Mouse (Mus musculus): ENCODE results near the gene Scd2. TPM values are rescaled to one million over a fixed set of nuclear protein-coding genes. Genes with fewer than 3 reads are reported as not detected.
"Not testable (repeated sequence)": the region's sequence is repeated elsewhere in the genome, so short reads cannot be mapped to it uniquely, and the experiment has no call there.

Gene Scd2
- polyA plus RNA-seq, 1 experiment from 2014 or later: 178 TPM

DNA sequence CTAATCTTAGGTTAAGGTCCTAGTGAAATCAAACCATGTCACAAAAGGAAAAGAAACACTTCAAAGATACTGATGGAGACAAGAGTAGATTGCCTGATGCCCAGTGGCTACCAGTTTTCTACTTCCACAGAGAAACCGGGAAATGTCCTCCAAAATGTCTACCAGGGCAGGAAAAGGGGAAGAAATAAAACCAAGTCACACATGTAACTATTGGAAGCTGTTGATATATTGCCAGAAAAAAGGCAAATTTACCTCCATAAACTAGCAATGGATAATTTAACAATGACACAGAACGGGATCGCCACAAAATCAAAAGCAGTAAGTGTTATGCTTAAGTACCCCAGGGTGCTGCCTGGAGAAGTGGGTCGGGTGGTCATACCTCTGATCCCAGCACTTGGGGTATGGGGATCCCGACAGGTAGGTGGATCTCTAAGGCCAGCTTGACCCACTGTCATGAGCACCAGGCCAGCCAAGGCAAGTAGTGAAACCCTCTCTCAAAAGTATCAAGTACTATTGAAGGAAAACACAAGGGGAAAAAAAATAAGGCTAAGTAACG is 14.5 kb downstream of the Scd2 start:
- Histone ChIP-seq H3K27me3 (ENCODE audit: insufficient read depth, low read length) (no peaks in the 10 kb centered on the region), H3K4me3 (ENCODE audit: low read length) (no peak overlapping the region), H3K9me3 (ENCODE audit: low read length) (no peaks in the 10 kb centered on the region), H3K27ac (ENCODE audit: low read length) (no peak overlapping the region), H3K36me3 (ENCODE audit: insufficient read depth, low read length) (peaks cover 56% of the 10 kb centered on the region), H3K9ac (replicated peaks; ENCODE audit: low read length) (no peak overlapping the region), H3K4me2 (replicated peaks; ENCODE audit: low read depth, low read length) (no peak overlapping the region), H3K4me1 (ENCODE audit: insufficient read depth, low read length) (peaks cover 24% of the 10 kb centered on the region)
- 80% methylated on average over 6 of the region's 6 CpGs for WGBS
- no peak for ATAC-seq (ENCODE audit: low FRiP score, low TSS enrichment)

DNA sequence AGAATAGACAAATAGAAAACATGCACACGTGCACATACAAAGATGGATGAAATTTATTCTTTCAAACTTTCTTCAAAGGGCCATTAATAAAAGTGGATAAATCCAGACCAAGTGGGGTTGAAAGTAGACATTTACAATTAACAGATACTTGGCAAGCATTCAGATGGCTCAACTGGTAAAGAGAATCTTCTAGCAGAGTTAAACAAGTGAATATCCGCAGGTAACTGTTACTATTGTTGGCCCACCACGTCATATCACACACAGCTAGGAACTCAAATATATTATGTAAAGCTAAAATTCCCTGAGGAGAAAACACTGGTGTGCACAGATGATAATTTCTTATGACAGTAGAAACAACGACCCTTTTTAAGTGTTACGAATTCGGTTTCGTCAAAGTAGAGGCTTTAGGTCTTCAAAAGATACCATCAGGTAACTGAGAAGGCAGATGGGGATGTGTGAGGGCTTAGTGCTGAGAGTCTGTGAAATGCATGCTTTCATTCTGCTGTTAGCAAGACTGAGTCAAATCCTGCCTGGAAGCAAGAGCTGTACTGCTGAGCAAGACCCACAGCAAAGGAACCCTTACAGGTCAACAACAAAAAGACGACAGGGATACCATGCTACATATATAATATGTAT is 15.3 kb downstream of the Scd2 start:
- Histone ChIP-seq H3K9me3 (ENCODE audit: low read length) (no peaks in the 10 kb centered on the region), H3K4me2 (replicated peaks; ENCODE audit: low read depth, low read length) (no peak overlapping the region), H3K9ac (replicated peaks; ENCODE audit: low read length) (no peak overlapping the region), H3K27me3 (ENCODE audit: insufficient read depth, low read length) (no peaks in the 10 kb centered on the region), H3K4me3 (ENCODE audit: low read length) (no peak overlapping the region), H3K4me1 (ENCODE audit: insufficient read depth, low read length) (peaks cover 23% of the 10 kb centered on the region), H3K36me3 (ENCODE audit: insufficient read depth, low read length) (peaks cover 50% of the 10 kb centered on the region), H3K27ac (ENCODE audit: low read length) (no peak overlapping the region)
- WGBS: 89% methylated on average over 8 of the region's 8 CpGs
- ATAC-seq (ENCODE audit: low FRiP score, low TSS enrichment): no peak

DNA sequence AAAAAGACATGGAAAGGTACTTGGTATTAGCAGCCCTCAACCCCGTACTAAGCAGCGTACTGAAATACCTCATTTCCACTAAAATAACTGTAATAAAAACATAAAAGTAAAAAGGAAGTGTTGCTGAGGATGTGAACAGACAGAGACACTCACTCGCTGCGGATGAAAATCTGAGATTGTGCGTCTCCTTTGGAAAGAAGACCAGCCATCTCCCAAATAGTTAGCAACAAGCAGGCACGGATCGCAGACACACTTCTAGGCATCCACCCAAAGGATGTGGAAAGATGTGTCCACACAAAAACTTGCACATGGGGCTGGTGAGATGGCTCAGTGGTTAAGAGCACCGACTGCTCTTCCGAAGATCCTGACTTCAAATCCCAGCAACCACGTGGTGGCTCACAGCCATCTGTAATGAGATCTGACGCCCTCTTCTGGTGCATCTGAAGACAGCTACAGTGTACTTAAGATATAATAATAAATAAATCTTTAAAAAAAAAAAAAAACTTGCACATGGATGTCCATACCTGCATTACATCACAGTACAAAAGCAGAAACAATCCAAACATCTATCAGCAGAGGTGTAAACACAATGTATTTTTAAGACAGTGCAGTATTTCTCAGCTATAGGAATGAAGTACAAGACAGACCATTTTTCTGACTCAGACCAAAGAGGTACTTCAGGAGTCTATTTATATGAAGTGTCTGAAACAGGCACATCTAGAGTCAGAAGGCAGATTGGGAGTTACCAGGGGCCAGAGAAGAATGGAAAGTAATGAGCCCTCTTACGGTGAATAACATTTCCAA is 16.1 kb downstream of the Scd2 start:
- no peak overlapping the region for H3K4me2 ChIP-seq (replicated peaks; ENCODE audit: low read depth, low read length)
- WGBS: 84% methylated on average over 12 of the region's 12 CpGs

DNA sequence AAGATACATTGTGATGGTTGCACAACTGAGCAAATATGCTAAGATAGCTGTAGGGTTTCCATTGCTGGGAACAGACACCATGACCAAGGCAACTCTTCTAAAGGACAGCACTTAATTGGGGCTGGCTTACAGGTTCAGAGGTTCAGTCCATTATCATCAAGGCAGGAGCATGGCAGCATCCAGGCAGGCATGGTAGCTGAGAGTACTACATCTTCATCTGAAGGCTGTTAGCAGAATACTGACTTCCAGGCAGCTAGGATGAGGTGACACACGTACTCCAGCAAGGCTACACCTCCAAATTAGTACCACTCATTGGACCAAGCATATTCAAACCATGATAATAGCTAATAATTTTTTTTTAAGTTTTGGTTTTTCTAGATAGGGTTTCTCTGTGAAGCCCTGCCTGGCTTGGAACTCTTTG is 16.7 kb downstream of the Scd2 start:
- H3K9ac ChIP-seq (replicated peaks; ENCODE audit: low read length); H3K4me2 ChIP-seq (replicated peaks; ENCODE audit: low read depth, low read length); ATAC-seq (ENCODE audit: low FRiP score, low TSS enrichment); H3K9me3 ChIP-seq (ENCODE audit: low read length); H3K4me3 ChIP-seq (ENCODE audit: low read length); H3K27me3 ChIP-seq (ENCODE audit: insufficient read depth, low read length); H3K27ac ChIP-seq (ENCODE audit: low read length): not testable (repeated sequence)
- Histone ChIP-seq H3K36me3 (ENCODE audit: insufficient read depth, low read length) (peaks cover 35% of the 10 kb centered on the region), H3K4me1 (ENCODE audit: insufficient read depth, low read length) (peaks cover 33% of the 10 kb centered on the region)
- 90% methylated on average over 1 of the region's 1 CpGs for WGBS

More for the DNA sequence above, 16.1 kb downstream of the Scd2 start:
- Histone ChIP-seq H3K4me1 (ENCODE audit: insufficient read depth, low read length) (peaks cover 29% of the 10 kb centered on the region), H3K9ac (replicated peaks; ENCODE audit: low read length) (no peak overlapping the region), H3K4me3 (ENCODE audit: low read length) (no peak overlapping the region), H3K27me3 (ENCODE audit: insufficient read depth, low read length) (no peaks in the 10 kb centered on the region), H3K9me3 (ENCODE audit: low read length) (no peaks in the 10 kb centered on the region), H3K36me3 (ENCODE audit: insufficient read depth, low read length) (peaks cover 41% of the 10 kb centered on the region), H3K27ac (ENCODE audit: low read length) (no peak overlapping the region)
- no peak for ATAC-seq (ENCODE audit: low FRiP score, low TSS enrichment)

DNA sequence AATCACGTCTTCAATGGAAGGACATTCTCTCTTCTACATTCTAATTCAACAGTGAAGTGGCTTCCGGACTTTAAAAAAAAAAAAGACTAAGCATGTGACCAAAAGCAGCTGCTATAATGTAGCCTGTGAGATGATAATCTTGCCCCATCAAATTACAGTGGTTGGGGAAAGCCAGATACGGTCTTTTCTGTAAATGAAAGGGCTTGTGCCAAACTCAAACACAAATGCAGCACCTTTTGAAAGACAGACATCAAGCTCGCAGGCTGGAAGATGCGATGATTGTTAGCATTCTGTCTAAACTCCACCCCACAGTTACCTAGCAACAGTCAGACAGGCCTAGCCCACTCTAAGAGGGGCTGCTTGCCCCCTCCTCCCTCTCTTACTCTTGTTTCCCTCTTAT is 17.3 kb downstream of the Scd2 start:
- Histone ChIP-seq H3K9ac (replicated peaks; ENCODE audit: low read length) (peak overlapping the region; percentile 35; the same call in 1 of the 2 replicates), H3K9me3 (ENCODE audit: low read length) (no peaks in the 10 kb centered on the region), H3K36me3 (ENCODE audit: insufficient read depth, low read length) (peaks cover 29% of the 10 kb centered on the region), H3K4me3 (ENCODE audit: low read length) (no peak overlapping the region), H3K4me1 (ENCODE audit: insufficient read depth, low read length) (peaks cover 37% of the 10 kb centered on the region), H3K4me2 (replicated peaks; ENCODE audit: low read depth, low read length) (no peak overlapping the region), H3K27me3 (ENCODE audit: insufficient read depth, low read length) (no peaks in the 10 kb centered on the region), H3K27ac (ENCODE audit: low read length) (no peak overlapping the region)
- no peak for ATAC-seq (ENCODE audit: low FRiP score, low TSS enrichment)
- 43% methylated on average over 5 of the region's 5 CpGs for WGBS

DNA sequence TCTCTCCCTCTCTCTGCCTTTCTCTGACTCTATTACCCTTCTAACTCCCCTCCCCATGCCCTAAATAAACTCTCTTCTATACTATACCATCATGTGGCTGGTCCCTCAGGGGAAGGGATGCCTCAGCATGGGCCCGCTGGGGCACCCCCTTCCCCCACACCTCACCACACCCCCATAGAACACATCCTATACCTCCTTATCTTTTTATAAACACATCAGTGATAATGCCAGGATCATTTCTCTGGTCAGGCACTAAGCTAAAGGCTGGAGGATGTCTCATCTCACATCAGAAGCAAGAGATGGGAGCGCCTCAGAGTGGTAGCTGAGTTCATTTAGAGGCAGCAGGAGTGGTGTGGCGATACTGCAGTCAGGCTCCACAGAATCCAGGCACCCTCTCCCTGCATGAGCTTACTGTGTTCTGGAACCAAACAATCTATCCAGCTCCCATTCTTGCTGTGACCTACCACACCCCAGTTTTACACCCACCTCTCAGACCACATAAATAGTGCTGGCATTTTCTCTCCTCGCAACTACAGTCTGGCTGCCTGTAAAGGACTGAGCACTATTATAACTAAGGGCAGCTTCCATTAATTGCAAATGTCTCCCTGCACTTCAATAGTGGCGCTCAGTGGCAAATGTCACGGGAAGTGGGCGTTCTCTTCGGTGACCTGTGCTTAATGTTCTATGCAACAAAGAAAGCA is 18.0 kb downstream of the Scd2 start:
- peak; percentile 41 for ATAC-seq (ENCODE audit: low FRiP score, low TSS enrichment)
- H3K4me3 ChIP-seq (ENCODE audit: low read length): no peak overlapping the region
- peak overlapping the region; percentile 53 for H3K27ac ChIP-seq (ENCODE audit: low read length)
- peaks cover 37% of the 10 kb centered on the region for H3K4me1 ChIP-seq (ENCODE audit: insufficient read depth, low read length)
- 25% methylated on average over 8 of the region's 8 CpGs for WGBS
- no peaks in the 10 kb centered on the region for H3K9me3 ChIP-seq (ENCODE audit: low read length)
- no peaks in the 10 kb centered on the region for H3K27me3 ChIP-seq (ENCODE audit: insufficient read depth, low read length)
- H3K9ac ChIP-seq (replicated peaks; ENCODE audit: low read length): no peak overlapping the region
- H3K4me2 ChIP-seq (replicated peaks; ENCODE audit: low read depth, low read length): no peak overlapping the region
- H3K36me3 ChIP-seq (ENCODE audit: insufficient read depth, low read length): peaks cover 23% of the 10 kb centered on the region

DNA sequence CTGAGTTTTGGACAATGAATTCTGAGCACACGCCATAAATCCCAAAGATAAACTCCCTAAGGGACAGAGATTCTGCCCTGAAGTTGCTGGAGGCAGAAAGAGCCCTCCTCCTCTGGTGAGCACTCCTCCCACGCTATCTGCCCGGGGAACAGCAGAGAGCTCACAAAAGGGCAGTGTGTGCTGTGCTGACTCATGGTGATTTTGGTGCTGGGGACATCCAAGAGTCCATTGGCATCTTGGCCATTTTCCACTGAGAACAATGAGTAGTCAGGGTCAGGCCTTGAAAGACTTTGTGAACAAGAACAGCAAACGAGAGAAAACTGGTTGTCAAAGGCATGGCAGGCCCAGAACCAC is 18.5 kb downstream of the Scd2 start:
- peak; percentile 53 for ATAC-seq (ENCODE audit: low FRiP score, low TSS enrichment)
- Histone ChIP-seq H3K9ac (replicated peaks; ENCODE audit: low read length) (no peak overlapping the region), H3K27me3 (ENCODE audit: insufficient read depth, low read length) (no peaks in the 10 kb centered on the region), H3K4me3 (ENCODE audit: low read length) (no peak overlapping the region), H3K4me1 (ENCODE audit: insufficient read depth, low read length) (peaks cover 37% of the 10 kb centered on the region), H3K4me2 (replicated peaks; ENCODE audit: low read depth, low read length) (no peak overlapping the region), H3K9me3 (ENCODE audit: low read length) (no peaks in the 10 kb centered on the region), H3K27ac (ENCODE audit: low read length) (peak overlapping the region; percentile 53), H3K36me3 (ENCODE audit: insufficient read depth, low read length) (peaks cover 17% of the 10 kb centered on the region)
- WGBS: 14% methylated on average over 4 of the region's 4 CpGs

DNA sequence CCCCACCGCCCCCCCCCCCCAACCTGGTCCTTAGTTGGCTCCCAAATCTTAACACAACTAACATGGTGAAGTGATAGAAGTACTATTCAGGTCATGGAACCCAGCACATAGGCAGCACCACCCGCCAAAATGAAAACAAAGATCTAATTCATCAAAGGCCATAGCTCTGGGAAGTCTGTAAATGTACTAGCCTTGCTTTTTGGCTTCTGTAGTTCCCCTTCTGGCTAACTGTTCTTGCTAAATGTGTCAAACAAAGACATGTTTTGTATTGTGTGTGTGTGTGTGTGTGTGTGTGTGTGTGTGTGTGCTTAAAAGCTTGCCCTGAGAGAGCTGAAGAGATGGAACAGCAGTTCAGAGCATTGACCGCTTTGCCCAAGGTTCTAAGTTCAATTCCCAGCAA is 19.6 kb downstream of the Scd2 start:
- no peak overlapping the region for H3K9ac ChIP-seq (replicated peaks; ENCODE audit: low read length)
- H3K4me2 ChIP-seq (replicated peaks; ENCODE audit: low read depth, low read length): no peak overlapping the region
- H3K9me3 ChIP-seq (ENCODE audit: low read length): no peaks in the 10 kb centered on the region
- no peak overlapping the region for H3K27ac ChIP-seq (ENCODE audit: low read length)
- no peak overlapping the region for H3K4me3 ChIP-seq (ENCODE audit: low read length)
- H3K36me3 ChIP-seq (ENCODE audit: insufficient read depth, low read length): peaks cover 7% of the 10 kb centered on the region
- WGBS: 80% methylated on average over 3 of the region's 3 CpGs
- H3K27me3 ChIP-seq (ENCODE audit: insufficient read depth, low read length): no peaks in the 10 kb centered on the region
- no peak for ATAC-seq (ENCODE audit: low FRiP score, low TSS enrichment)
- H3K4me1 ChIP-seq (ENCODE audit: insufficient read depth, low read length): peaks cover 37% of the 10 kb centered on the region

DNA sequence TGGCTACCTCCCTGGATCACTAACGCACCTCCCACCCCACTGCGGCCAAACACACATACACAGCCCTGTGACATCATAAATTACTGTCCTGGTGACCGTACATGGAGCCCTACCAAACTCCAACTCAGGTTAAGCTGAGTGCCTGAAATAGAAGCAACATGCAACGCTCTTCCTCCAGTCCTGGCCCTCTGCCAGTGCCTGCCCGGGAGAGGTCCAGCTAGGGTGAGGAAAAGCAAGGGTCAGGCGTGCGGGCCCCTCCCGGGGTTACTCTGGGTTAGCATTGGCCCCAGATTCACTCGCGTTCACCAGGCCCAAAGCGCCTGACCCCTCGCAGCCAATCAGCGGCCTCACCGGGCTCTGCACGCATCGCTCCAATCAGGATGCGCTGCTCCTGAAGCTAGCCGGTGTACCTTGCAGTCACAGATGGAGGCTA is 20.9 kb downstream of the Scd2 start:
- Histone ChIP-seq H3K4me3 (ENCODE audit: low read length) (peak overlapping the region; percentile 60), H3K4me1 (ENCODE audit: insufficient read depth, low read length) (peaks cover 37% of the 10 kb centered on the region), H3K27me3 (ENCODE audit: insufficient read depth, low read length) (no peaks in the 10 kb centered on the region), H3K4me2 (replicated peaks; ENCODE audit: low read depth, low read length) (peak overlapping the region; percentile 76), H3K9me3 (ENCODE audit: low read length) (peaks cover 3% of the 10 kb centered on the region; the same call in 1 of the 2 replicates), H3K27ac (ENCODE audit: low read length) (peak overlapping the region; percentile 83), H3K36me3 (ENCODE audit: insufficient read depth, low read length) (no peaks in the 10 kb centered on the region), H3K9ac (replicated peaks; ENCODE audit: low read length) (peak overlapping the region; percentile 64)
- peak; percentile 88 for ATAC-seq (ENCODE audit: low FRiP score, low TSS enrichment)
- under 1% methylated on average over 18 of the region's 18 CpGs for WGBS
